Mouse (Mus musculus): ENCODE measurements around the gene Aff2. TPM values are rescaled to one million over a fixed set of nuclear protein-coding genes. Genes with fewer than 3 reads are reported as not detected.

The Aff2 gene
- polyA plus RNA-seq, 1 experiment = 3.2 TPM

DNA sequence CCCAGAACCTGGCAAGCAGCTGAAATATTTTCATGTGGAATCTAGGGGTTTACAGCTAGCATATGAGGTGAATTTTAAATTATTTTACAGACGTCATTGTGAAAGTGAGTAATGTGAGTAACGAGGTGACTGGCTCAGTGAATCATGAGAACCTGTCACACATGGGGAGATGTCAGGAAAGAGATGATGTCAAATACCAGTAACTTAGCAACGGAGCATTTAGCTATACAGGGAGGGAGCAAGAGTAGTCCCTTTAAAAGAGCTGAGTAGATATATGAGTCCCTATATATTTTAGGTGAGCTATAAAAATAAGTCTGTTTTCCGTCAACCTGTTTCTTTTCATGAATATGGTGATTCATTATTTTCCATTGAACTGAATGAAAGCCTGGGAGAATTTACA is 338.7 kb downstream of the Aff2 start:
- DNase-seq (ENCODE audit: extremely low spot score in 1 of 2, low spot score in 1 of 2) = peak in 1 of 2 experiments; percentile 1

DNA sequence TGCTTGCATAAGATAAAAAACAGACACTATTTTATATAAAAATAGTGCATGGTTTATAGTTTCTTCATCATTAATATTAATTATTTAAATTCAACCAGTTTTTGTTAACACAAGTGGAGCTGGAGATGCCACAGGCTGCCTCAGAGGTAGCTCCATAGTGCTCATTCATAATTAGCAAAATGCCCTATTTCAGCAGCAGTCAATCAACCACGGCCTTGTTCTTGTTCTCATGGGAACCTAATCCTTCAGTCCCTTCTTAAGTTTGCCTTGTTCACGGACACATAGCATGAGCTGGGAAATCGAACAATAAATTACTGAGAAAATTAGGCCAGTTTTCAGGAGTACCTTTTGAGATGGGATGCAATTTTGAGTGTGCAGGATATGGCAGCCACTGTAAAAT is 378.9 kb downstream of the Aff2 start:
- DNase-seq (ENCODE audit: extremely low spot score in 1 of 2, low spot score in 1 of 2) = no peak

DNA sequence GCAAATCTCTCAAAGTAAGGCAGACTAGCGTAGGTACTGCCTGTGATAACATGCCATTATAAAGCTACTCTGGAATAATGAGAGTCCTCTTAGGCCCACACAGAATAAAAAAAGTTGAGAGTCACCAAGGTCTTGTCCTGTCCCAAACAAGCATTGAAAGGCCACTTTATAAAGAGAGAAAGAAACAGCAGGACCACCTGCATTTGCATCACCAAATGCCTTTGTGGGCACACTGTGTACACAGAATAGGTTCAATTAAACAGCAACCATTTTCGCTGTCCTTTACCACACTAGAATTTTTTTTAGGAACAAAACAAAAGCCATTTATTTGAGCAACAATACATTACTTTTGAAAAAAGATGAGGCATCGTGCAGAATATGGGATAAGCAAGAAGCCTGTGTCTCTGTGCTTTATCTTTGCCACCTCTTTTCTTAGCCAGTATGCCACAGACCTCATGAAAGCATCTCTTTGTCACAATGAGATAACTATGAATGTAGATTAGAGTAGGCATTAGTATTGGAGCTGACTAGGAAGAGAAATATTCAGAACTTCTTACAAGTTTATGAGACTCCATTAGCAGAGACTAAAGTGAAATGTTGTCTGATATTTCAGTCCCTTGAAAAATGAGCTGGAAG is 385.0 kb downstream of the Aff2 start:
- DNase-seq (ENCODE audit: extremely low spot score in 1 of 2, low spot score in 1 of 2) = no peak

DNA sequence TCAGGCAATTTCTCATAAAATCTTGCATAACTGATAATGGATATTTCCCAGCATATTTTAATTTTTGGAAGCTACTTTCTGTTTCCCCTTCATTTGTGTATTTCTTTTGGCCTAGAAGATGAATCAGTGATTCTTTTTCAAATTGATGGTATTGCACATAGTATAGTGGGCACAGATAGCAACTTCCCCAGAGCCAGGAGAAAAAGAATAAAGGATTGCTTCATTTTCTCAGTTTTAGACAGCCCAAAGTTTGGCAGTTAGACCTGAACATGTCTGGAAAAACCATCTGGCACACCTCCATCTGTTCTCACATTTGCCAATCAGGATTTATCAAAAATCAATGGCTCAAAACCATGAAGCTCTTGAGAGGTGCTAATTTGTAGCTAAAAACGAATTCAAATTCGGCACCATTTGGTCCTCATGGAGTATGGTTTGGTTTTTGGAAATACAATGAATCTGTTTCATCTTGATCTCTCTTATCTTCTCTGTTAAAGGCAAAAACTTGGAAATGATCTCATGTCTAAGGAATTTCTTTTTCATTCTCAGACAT is 441.9 kb downstream of the Aff2 start:
- peak in 1 of 2 experiments; percentile 20 for DNase-seq (ENCODE audit: extremely low spot score in 1 of 2, low spot score in 1 of 2)

DNA sequence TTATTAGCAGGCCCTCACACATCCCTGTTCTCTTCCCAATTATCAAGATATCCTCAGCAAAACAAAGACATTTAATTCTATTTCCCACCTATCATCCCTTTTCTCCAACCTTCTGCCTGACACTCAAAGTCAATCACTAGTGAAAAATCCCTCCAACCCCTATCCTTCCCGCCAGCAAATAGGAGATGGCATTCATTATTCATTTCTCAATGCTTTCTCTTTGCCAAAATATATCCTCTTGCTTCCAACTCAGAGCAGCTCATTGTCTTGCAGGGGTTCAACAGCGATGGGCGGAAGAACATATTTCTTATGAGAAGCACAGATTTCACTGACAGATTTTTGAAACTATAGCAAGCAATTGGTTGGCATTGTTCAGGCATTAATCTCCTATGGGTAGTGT is 442.4 kb downstream of the Aff2 start:
- no peak for DNase-seq (ENCODE audit: extremely low spot score in 1 of 2, low spot score in 1 of 2)

DNA sequence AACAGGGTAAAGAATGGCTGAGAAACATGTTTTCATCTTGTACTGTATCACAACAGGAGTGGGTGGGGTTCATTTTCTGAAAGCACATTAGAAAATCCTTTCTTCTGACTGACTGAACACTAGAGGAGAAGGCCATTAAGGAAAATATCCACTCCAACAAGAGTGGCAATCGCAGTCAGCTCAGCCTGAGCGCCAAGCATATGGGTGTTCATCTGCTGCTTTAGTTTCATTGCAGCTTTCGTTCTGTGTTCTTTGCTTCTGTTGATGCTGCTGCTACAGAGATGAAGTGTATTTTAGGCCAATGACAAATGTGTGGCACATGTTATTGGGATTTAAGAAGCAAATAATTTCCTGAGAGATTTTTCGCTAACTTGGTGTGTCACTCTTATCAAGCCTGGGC is 451.7 kb downstream of the Aff2 start:
- no peak for DNase-seq (ENCODE audit: extremely low spot score in 1 of 2, low spot score in 1 of 2)

DNA sequence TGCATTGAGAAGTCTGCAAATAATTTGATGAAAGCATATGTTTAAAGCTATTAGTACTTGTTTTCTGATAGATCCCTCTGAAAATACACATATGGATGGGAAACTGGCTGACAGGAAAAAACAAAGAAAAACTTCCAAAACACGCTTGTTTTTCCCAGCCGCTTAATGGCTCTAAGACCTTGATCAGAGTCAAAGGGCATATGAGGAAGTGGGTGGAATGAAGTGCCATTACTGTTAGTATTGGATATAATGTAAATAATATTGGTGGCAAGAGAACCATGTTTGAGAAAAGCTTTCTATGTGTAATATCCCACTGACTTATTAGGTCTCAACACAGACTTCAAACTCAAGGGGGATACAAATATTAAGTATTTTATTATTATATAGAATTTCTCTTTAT is 455.0 kb downstream of the Aff2 start:
- DNase-seq (ENCODE audit: extremely low spot score in 1 of 2, low spot score in 1 of 2) = no peak

DNA sequence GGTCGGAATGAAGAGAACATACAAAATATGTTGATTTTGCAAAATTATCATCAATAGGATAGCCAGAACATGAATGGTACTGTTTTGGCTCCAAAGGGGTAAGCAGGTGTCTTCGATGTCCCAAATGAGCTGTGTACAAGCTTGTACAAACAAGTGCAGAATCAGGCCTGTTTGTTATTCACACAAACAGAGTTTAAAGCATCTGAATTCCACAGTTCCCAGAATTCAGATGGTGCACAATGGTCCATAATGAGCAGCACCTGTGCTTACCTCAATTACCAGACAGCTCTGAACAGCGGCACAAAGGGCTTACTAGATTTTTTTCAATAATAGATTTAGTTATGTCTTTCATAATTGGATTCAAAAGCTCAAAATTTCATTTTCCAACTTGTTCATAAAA is 457.6 kb downstream of the Aff2 start:
- DNase-seq (ENCODE audit: extremely low spot score in 1 of 2, low spot score in 1 of 2) = no peak

DNA sequence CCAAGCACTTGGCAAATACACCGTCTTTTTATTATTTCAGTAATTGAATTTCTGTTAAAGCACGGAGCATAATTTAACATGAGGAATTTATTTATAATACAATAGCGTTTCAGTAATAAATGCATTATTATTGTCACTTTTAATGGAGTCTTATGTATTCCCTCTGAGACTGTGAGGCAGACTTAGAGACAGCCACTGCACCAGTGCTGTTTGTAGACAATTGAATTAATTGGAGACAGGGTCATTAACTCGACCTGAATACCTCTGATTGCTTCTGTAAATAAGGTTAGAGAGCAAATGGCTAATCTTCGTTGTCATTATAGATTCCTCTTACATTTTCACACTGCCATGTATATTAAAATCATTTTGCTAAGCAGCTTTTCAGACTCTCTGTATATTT is 458.1 kb downstream of the Aff2 start:
- no peak for DNase-seq (ENCODE audit: extremely low spot score in 1 of 2, low spot score in 1 of 2)

DNA sequence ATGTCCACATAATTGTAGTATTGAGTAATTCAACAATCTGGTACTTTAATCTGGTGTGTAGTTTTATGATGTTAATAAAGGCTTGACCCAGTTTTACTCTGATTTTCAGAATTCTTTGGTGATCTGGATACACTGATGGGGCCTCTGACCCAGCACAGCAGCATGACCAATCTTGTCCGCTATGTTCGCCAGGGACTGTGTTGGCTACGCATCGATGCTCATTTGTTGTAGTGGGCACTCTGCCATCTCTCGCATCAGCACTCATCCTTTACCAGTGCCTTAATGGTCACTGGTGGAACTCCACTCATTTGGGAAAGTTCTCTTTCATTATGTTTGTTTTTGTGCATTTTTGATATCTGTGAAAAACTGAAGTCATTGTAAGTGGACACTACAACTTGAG is 507.5 kb downstream of the Aff2 start:
- DNase-seq (ENCODE audit: extremely low spot score in 1 of 2, low spot score in 1 of 2) = no peak

DNA sequence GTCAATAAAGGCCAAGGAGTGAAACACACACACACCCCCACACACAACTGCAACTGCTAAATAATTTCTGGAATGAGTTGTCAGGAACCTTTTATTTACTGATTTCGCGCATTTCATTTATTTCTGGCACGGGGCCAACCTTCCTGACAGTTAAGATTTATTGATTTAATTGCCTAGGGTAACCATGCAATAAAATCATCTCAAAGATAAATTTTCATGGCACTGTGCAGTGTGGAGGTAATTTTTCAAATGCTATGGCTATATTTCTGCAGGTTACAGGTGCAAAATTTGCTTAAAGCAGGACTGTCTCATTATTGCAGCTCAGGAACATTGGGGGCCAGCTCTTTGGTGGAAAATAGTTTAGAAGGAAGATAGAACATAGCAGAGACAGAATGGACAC is 531.6 kb downstream of the Aff2 start:
- DNase-seq (ENCODE audit: extremely low spot score in 1 of 2, low spot score in 1 of 2) = no peak

All from frontal cortex, adult 2 months (tissue).